ENCODE assay signal across 32 mouse cellular contexts in genomic region chr13:17604670-17605069, GRCm38 (mm10).
DNase-seq lines count a peak whose midpoint lies in the region; ATAC-seq and TF ChIP-seq lines count a peak whose summit lies in the region.
"Had no signal": no experiment of that assay in that cellular context is flagged by ENCODE, and none has a peak within 500 bp of the region (broad histone marks: within the 10 kb centered on the region; RNA-seq: fewer than 3 reads in every experiment).

No protein-coding gene starts in this region.

- H3K27me3 ChIP-seq in C2C12 (ENCODE audit: control insufficient read depth, insufficient read depth, insufficient read length) (no peaks in the 10 kb centered on the region), myocyte (ENCODE audit: control insufficient read depth, insufficient read depth, insufficient read length) (no peaks in the 10 kb centered on the region)
- no peaks in the 10 kb centered on the region for H3K27me3 ChIP-seq in heart, embryonic 12.5 days (replicated peaks)
- H3K27me3 ChIP-seq: embryonic facial prominence, embryonic 15.5 days; heart, embryonic 15.5 days; hindbrain, embryonic 12.5 days; intestine, embryonic 15.5 days; midbrain, embryonic 12.5 days; neural tube, embryonic 15.5 days had no signal

- H3K4me2 ChIP-seq in myocyte (ENCODE audit: low read depth), result peak overlapping the region; percentile 56
- H3K4me2 ChIP-seq in heart, embryonic 12.5 days, result no peak overlapping the region
- H3K4me2 ChIP-seq: embryonic facial prominence, embryonic 15.5 days; heart, embryonic 15.5 days; hindbrain, embryonic 12.5 days; intestine, embryonic 15.5 days; lung, embryonic 14.5 days; midbrain, embryonic 12.5 days; neural tube, embryonic 15.5 days had no signal

- H3K36me3 ChIP-seq in C2C12 (ENCODE audit: control insufficient read depth, insufficient read depth) (no peaks in the 10 kb centered on the region), myocyte (ENCODE audit: control insufficient read depth, insufficient read depth) (no peaks in the 10 kb centered on the region)
- H3K36me3 ChIP-seq in heart, embryonic 12.5 days, result no peaks in the 10 kb centered on the region
- H3K36me3 ChIP-seq: embryonic facial prominence, embryonic 10.5 days; embryonic facial prominence, embryonic 15.5 days; G1E; heart, embryonic 15.5 days; hindbrain, embryonic 12.5 days; intestine, embryonic 15.5 days; midbrain, embryonic 12.5 days; neural tube, embryonic 15.5 days had no signal

- no peak overlapping the region for H3K27ac ChIP-seq in heart, embryonic 12.5 days (ENCODE audit: poor library complexity, severe bottlenecking)
- H3K27ac ChIP-seq: embryonic facial prominence, embryonic 10.5 days; embryonic facial prominence, embryonic 15.5 days; heart, embryonic 15.5 days; hindbrain, embryonic 12.5 days; hindbrain, postnatal 0 days; intestine, embryonic 15.5 days; kidney, postnatal 0 days; liver, embryonic 14.5 days; midbrain, embryonic 12.5 days; neural tube, embryonic 15.5 days had no signal

- no peaks in the 10 kb centered on the region for H3K79me3 ChIP-seq in C2C12 (ENCODE audit: low read depth)

- peaks cover 4% of the 10 kb centered on the region for H3K9me3 ChIP-seq in heart, embryonic 12.5 days (replicated peaks)
- H3K9me3 ChIP-seq: embryonic facial prominence, embryonic 10.5 days; G1E; heart, embryonic 15.5 days; hindbrain, embryonic 12.5 days; intestine, embryonic 15.5 days; midbrain, embryonic 12.5 days; neural tube, embryonic 15.5 days had no signal

- no peaks in the 10 kb centered on the region for H3K79me2 ChIP-seq in C2C12 (ENCODE audit: control insufficient read depth, insufficient read depth)
- H3K79me2 ChIP-seq in myocyte (ENCODE audit: control insufficient read depth, insufficient read depth), result no peaks in the 10 kb centered on the region

- no peak for TF ChIP-seq POLR2A in myocyte (IDR thresholded peaks at IDR 0.05; ENCODE audit: insufficient read length, low read depth)

- peak; percentile 31 for DNase-seq in NIH3T3 (ENCODE audit: low read depth)
- peak; percentile 73 for DNase-seq in fibroblast of lung, adult 2 months (ENCODE audit: low read depth)
- no peak for DNase-seq in right cerebral cortex, postnatal 14 days
- DNase-seq in spleen, postnatal 10 days (ENCODE audit: low spot score in 2 of 2), result no peak
- DNase-seq in adrenal gland, postnatal 25 days, result no peak
- DNase-seq: adrenal gland, adult 2 months; cerebellum, adult 2 months; cerebellum, postnatal 14 days; gastrocnemius, postnatal 10 days; kidney, adult 8-10 months; kidney, postnatal 4 days; layer of hippocampus, postnatal 36 days; liver; lung, embryonic 14.5 days; lung, postnatal 14 days; right cerebral cortex, postnatal 4 days had no signal

- ATAC-seq in heart, embryonic 12.5 days (ENCODE audit: insufficient number of reproducible peaks, low FRiP score), result no peak
- ATAC-seq: activated CD4-positive, CD25-positive, alpha-beta regulatory T cell, adult 4 months; forebrain, embryonic 16.5 days; hindbrain, postnatal 0 days; intestine, embryonic 15.5 days had no signal

- no peaks in the 10 kb centered on the region for H3K4me1 ChIP-seq in heart, embryonic 12.5 days (replicated peaks)
- H3K4me1 ChIP-seq: embryonic facial prominence, embryonic 10.5 days; embryonic facial prominence, embryonic 15.5 days; heart, embryonic 15.5 days; hindbrain, embryonic 12.5 days; intestine, embryonic 15.5 days; midbrain, embryonic 12.5 days; neural tube, embryonic 15.5 days had no signal

- TF ChIP-seq CTCF in C2C12 (IDR thresholded peaks at IDR 0.05; ENCODE audit: control insufficient read depth, insufficient read depth, insufficient read length), result no peak

- H3ac ChIP-seq in C2C12 (ENCODE audit: control insufficient read depth, insufficient read length, low read depth), result no peak overlapping the region
- no peak overlapping the region for H3ac ChIP-seq in myocyte (ENCODE audit: control insufficient read depth, insufficient read length)

- no peak overlapping the region for H3K9ac ChIP-seq in heart, embryonic 12.5 days
- H3K9ac ChIP-seq: embryonic facial prominence, embryonic 15.5 days; heart, embryonic 15.5 days; hindbrain, embryonic 12.5 days; intestine, embryonic 15.5 days; liver, embryonic 14.5 days; lung, embryonic 14.5 days; midbrain, embryonic 12.5 days; neural tube, embryonic 15.5 days had no signal

- WGBS in heart, embryonic 12.5 days, result 31% methylated on average over 3 of the region's 3 CpGs

- H3K4me3 ChIP-seq in C2C12 (ENCODE audit: insufficient read depth, poor library complexity, severe bottlenecking), result no peak overlapping the region
- no peak overlapping the region for H3K4me3 ChIP-seq in myocyte
- no peak overlapping the region for H3K4me3 ChIP-seq in heart, embryonic 12.5 days
- H3K4me3 ChIP-seq: embryonic facial prominence, embryonic 10.5 days; embryonic facial prominence, embryonic 15.5 days; heart, embryonic 15.5 days; hindbrain, embryonic 12.5 days; intestine, embryonic 15.5 days; midbrain, embryonic 12.5 days; neural tube, embryonic 15.5 days had no signal

TF ChIP-seq in C2C12, 6 proteins besides CTCF, POLR2A, EP300 and RAD21:
- no peak for TF ChIP-seq CEBPB (IDR thresholded peaks at IDR 0.05; ENCODE audit: low read depth)
- TF ChIP-seq FOSL1 (IDR thresholded peaks at IDR 0.05; ENCODE audit: insufficient read depth, low read length, poor library complexity, severe bottlenecking), result peak; percentile 2
- TF ChIP-seq MYOD1 (IDR thresholded peaks at IDR 0.05; ENCODE audit: control insufficient read depth, insufficient read length, low read depth), result peak; percentile 82

TF ChIP-seq in myocyte, 11 proteins besides CTCF, POLR2A, EP300 and RAD21:
- peak; percentile 60 for TF ChIP-seq TCF12 (IDR thresholded peaks at IDR 0.05; ENCODE audit: insufficient read depth, poor library complexity, severe bottlenecking)
- peak in 2 of 3 experiments; percentile 10 to 54 for TF ChIP-seq MYOD1 (IDR thresholded peaks at IDR 0.05; ENCODE audit: control insufficient read depth in 1 of 3, insufficient read length in 2 of 3, low read depth in 2 of 3)
- TF ChIP-seq REST (IDR thresholded peaks at IDR 0.05; ENCODE audit: insufficient read depth, insufficient read length), result no peak
- peak in 1 of 3 experiments; percentile 47 for TF ChIP-seq MYOG (IDR thresholded peaks at IDR 0.05; ENCODE audit: control insufficient read depth in 1 of 3, insufficient read depth in 1 of 3, insufficient read length in 2 of 3, low read depth in 2 of 3)
- TF ChIP-seq CEBPB (IDR thresholded peaks at IDR 0.05; ENCODE audit: insufficient read depth, poor library complexity, severe bottlenecking), result peak; percentile 48; the same call in 1 of the 2 replicates
- peak; percentile 9 for TF ChIP-seq TCF3 (IDR thresholded peaks at IDR 0.05; ENCODE audit: insufficient read length, low read depth)
- no peak for TF ChIP-seq POLR2AphosphoS2 (IDR thresholded peaks at IDR 0.05; ENCODE audit: insufficient read length, low read depth)
- TF ChIP-seq MAX (IDR thresholded peaks at IDR 0.05; ENCODE audit: low read depth), result no peak
- TF ChIP-seq USF1 (IDR thresholded peaks at IDR 0.05; ENCODE audit: low read depth), result no peak
- no peak for TF ChIP-seq E2F4 (IDR thresholded peaks at IDR 0.05; ENCODE audit: insufficient read depth)
- TF ChIP-seq SRF (IDR thresholded peaks at IDR 0.05; ENCODE audit: control insufficient read depth, insufficient read length, low read depth), result no peak
TF ChIP-seq in myocyte: peak in this region for 5.

Comparison
In these comparisons a context has a peak if more than half of its experiments do, and no peak if none do; other contexts are left out.
1. DNase-seq: peak in NIH3T3 (single experiment) and fibroblast of lung, adult 2 months (single experiment); none in right cerebral cortex, postnatal 14 days (single experiment), spleen, postnatal 10 days (0 of 2) and adrenal gland, postnatal 25 days (single experiment).